Mouse (Mus musculus): ENCODE measurements around the gene Slc41a2.

DNA sequence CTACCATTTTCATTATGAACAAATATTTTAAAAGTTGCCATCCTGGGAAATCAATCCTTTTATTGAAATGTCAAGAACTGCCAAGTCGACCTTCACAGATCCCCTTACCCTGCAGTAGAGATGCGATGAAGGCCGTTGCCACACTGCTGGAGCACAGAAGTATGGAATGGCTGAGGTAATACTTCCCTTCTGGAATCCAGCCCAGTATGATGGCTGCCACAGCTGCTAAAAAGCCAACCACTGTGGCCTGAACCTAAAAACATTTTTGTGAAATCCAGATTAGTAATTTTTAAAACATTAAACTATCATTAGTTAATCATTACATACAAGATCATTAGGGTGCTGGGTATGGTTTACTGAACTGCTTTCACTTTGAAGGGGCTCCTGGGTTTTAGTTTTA, 36.6 kb downstream of the Slc41a2 start:
- no peak for TF ChIP-seq CTCF (IDR thresholded peaks at IDR 0.05; ENCODE audit: low read depth, low read length)
- TF ChIP-seq GATA1 (IDR thresholded peaks at IDR 0.05; ENCODE audit: borderline replicate concordance, low read length) = no peak
- TF ChIP-seq POLR2AphosphoS5 (IDR thresholded peaks at IDR 0.05; ENCODE audit: insufficient replicate concordance, low read depth, low read length) = no peak
